Mouse (Mus musculus): Measurements from ENCODE around the gene Spata31d1b. TPM values are rescaled to one million over a fixed set of nuclear protein-coding genes. Genes with fewer than 3 reads are reported as not detected.
"Not testable (repeated sequence)": the region's sequence is repeated elsewhere in the genome, so short reads cannot be mapped to it uniquely, and the experiment has no call there.

The Spata31d1b gene
- polyA plus RNA-seq (2012; rRNA removed): 0.69 and 1.00 TPM in 2 replicates

DNA sequence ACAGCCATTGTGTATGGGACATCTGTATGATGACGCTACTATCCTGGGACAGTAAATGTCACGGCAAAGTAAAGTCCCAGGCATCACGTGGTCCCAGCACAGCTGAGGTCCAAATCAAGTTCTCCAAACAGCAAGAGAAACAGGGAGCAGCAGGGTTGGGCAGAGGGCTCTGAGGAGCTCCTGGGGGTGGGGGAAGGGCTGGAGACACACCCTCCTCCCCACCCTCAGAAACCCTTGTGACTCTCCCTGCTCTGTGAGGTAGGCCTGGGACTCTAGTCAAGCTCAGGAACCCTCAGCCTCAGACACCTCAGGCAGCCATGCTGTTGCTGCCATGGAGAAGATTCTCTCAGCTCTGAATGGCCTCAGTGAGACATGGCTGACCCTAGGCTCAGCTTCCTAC lies at the start of gene Spata31d1b:
Gene Spata31d1b (plus strand): TSS at position 301 of the 400 bp plus-strand sequence.
- WGBS: 77% methylated on average over 3 of the region's 3 CpGs
- H3K4me1 ChIP-seq (replicated peaks; ENCODE audit: control insufficient read depth, insufficient read depth, low read length); DNase-seq; H3K27me3 ChIP-seq (ENCODE audit: control insufficient read depth, insufficient read depth, low read length); H3K4me3 ChIP-seq (ENCODE audit: control insufficient read depth, insufficient read depth, low read length); H3K27ac ChIP-seq (ENCODE audit: control insufficient read depth, insufficient read depth, low read length); H3K36me3 ChIP-seq (ENCODE audit: control insufficient read depth, insufficient read depth, low read length): not testable (repeated sequence)

- H3K27ac ChIP-seq (ENCODE audit: control insufficient read depth, insufficient read depth, low read length): no peak overlapping the region
- H3K36me3 ChIP-seq (ENCODE audit: control insufficient read depth, insufficient read depth, low read length): no peaks in the 10 kb centered on the region
- TF ChIP-seq POLR2A (IDR thresholded peaks at IDR 0.05; ENCODE audit: control insufficient read depth, extremely low read depth, insufficient read depth, low read length, poor library complexity) (no peak), CTCF (IDR thresholded peaks at IDR 0.05; ENCODE audit: borderline replicate concordance, control insufficient read depth, extremely low read depth, insufficient read depth, low read length, poor library complexity) (no peak)
- 98% methylated on average over 19 of the region's 19 CpGs for WGBS
- no peak overlapping the region for H3K4me3 ChIP-seq (ENCODE audit: control insufficient read depth, insufficient read depth, low read length)
- H3K27me3 ChIP-seq (ENCODE audit: control insufficient read depth, insufficient read depth, low read length): no peaks in the 10 kb centered on the region
- no peak for DNase-seq
- peaks cover 5% of the 10 kb centered on the region for H3K4me1 ChIP-seq (replicated peaks; ENCODE audit: control insufficient read depth, insufficient read depth, low read length)
These were observed 48.0 kb upstream of the Spata31d1b start for GRCm38 (mm10) chr13:59663939-59664712.

DNA sequence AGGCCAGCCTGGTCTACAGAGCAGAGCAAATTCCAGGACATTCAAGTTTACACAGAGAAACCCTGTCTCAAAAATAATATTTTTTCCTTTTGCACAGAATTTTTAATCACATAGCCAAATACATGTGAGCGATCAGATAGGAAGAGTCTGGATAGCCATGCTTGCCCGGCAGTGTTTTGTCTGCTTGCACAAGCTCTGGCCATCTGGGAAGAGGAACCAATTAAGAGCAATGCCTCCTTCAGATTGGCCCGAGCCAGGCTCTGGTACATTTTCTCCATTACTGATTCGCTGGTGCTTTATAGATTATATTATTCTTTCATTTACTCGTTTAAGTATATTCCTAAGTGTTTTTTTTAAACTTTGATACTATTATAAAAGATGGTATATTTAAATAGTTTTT lies 44.3 kb upstream of the Spata31d1b start:
- Histone ChIP-seq H3K4me1 (replicated peaks; ENCODE audit: control insufficient read depth, insufficient read depth, low read length) (peaks cover 12% of the 10 kb centered on the region), H3K27ac (ENCODE audit: control insufficient read depth, insufficient read depth, low read length) (no peak overlapping the region), H3K27me3 (ENCODE audit: control insufficient read depth, insufficient read depth, low read length) (no peaks in the 10 kb centered on the region), H3K4me3 (ENCODE audit: control insufficient read depth, insufficient read depth, low read length) (no peak overlapping the region), H3K36me3 (ENCODE audit: control insufficient read depth, insufficient read depth, low read length) (no peaks in the 10 kb centered on the region)
- WGBS: 94% methylated on average over 5 of the region's 5 CpGs
- no peak for DNase-seq
- TF ChIP-seq POLR2A (IDR thresholded peaks at IDR 0.05; ENCODE audit: control insufficient read depth, extremely low read depth, insufficient read depth, low read length, poor library complexity) (no peak), CTCF (IDR thresholded peaks at IDR 0.05; ENCODE audit: borderline replicate concordance, control insufficient read depth, extremely low read depth, insufficient read depth, low read length, poor library complexity) (no peak)

DNA sequence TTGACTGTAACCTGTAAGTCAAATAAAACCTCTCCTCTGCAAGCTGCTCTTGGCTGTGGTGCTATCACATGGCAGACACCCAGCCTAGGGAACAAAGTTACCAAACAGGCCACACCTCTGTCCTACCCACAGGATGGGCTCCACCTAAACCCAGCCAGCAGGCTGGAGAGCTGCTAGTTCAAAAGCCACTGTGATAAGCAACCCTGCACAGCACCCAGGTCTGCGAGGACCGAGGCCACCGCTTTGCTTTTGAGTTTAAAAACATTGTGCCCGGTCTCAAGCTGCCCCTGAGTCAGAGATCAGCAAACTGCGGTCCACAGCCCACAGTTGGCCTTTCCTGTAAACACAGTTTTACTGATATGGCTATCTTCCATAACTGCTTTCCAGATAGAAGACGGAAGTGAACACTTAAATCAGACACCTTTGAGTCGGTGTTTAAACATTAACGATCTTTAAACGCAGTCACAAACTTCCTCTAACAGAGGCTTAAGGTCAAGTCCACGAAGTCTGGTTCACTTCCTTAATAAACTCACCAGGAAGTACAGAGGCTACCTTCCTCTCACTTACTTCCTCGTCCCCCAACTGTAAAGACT lies 43.5 kb upstream of the Spata31d1b start:
- no peak overlapping the region for H3K4me3 ChIP-seq (ENCODE audit: control insufficient read depth, insufficient read depth, low read length)
- TF ChIP-seq POLR2A (IDR thresholded peaks at IDR 0.05; ENCODE audit: control insufficient read depth, extremely low read depth, insufficient read depth, low read length, poor library complexity) (no peak), CTCF (IDR thresholded peaks at IDR 0.05; ENCODE audit: borderline replicate concordance, control insufficient read depth, extremely low read depth, insufficient read depth, low read length, poor library complexity) (no peak)
- peaks cover 12% of the 10 kb centered on the region for H3K4me1 ChIP-seq (replicated peaks; ENCODE audit: control insufficient read depth, insufficient read depth, low read length)
- no peaks in the 10 kb centered on the region for H3K36me3 ChIP-seq (ENCODE audit: control insufficient read depth, insufficient read depth, low read length)
- DNase-seq: peak; percentile 14
- H3K27ac ChIP-seq (ENCODE audit: control insufficient read depth, insufficient read depth, low read length): peak overlapping the region; percentile 47; the same call in 1 of the 2 replicates
- no peaks in the 10 kb centered on the region for H3K27me3 ChIP-seq (ENCODE audit: control insufficient read depth, insufficient read depth, low read length)
- 18% methylated on average over 11 of the region's 11 CpGs for WGBS

- 96% methylated on average over 10 of the region's 10 CpGs for WGBS
- no peak for DNase-seq
- Histone ChIP-seq H3K36me3 (ENCODE audit: control insufficient read depth, insufficient read depth, low read length) (no peaks in the 10 kb centered on the region), H3K4me1 (replicated peaks; ENCODE audit: control insufficient read depth, insufficient read depth, low read length) (peaks cover 14% of the 10 kb centered on the region), H3K4me3 (ENCODE audit: control insufficient read depth, insufficient read depth, low read length) (no peak overlapping the region), H3K27me3 (ENCODE audit: control insufficient read depth, insufficient read depth, low read length) (peaks cover 4% of the 10 kb centered on the region; the same call in 1 of the 2 replicates), H3K27ac (ENCODE audit: control insufficient read depth, insufficient read depth, low read length) (no peak overlapping the region)
- TF ChIP-seq POLR2A (IDR thresholded peaks at IDR 0.05; ENCODE audit: control insufficient read depth, extremely low read depth, insufficient read depth, low read length, poor library complexity) (no peak), CTCF (IDR thresholded peaks at IDR 0.05; ENCODE audit: borderline replicate concordance, control insufficient read depth, extremely low read depth, insufficient read depth, low read length, poor library complexity) (no peak)
These were observed 42.1 kb upstream of the Spata31d1b start for GRCm38 (mm10) chr13:59669946-59670345.

DNA sequence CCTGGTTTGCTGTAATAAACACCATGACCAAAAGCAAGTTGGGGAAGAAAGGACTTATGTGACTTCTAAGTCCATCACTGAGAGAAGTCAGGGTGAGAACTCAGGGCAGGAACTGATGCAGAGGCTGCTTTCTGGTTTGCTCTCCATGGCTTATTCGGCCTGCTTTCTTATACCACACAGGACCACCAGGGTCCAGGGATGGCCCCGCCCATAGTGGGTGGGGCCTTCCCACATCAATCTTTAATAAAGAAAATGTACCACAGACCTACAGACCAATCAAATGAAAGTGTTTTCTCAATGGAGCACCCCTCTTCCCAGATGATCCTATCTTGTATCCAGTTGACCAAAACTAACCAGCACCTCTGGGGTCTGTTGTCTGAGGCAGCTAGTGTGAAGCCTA lies 40.6 kb upstream of the Spata31d1b start:
- Histone ChIP-seq H3K4me3 (ENCODE audit: control insufficient read depth, insufficient read depth, low read length) (no peak overlapping the region), H3K4me1 (replicated peaks; ENCODE audit: control insufficient read depth, insufficient read depth, low read length) (peaks cover 20% of the 10 kb centered on the region), H3K36me3 (ENCODE audit: control insufficient read depth, insufficient read depth, low read length) (no peaks in the 10 kb centered on the region), H3K27ac (ENCODE audit: control insufficient read depth, insufficient read depth, low read length) (no peak overlapping the region), H3K27me3 (ENCODE audit: control insufficient read depth, insufficient read depth, low read length) (peaks cover 9% of the 10 kb centered on the region)
- WGBS: 86% methylated on average over 2 of the region's 2 CpGs
- no peak for DNase-seq
- no peak for TF ChIP-seq POLR2A (IDR thresholded peaks at IDR 0.05; ENCODE audit: control insufficient read depth, extremely low read depth, insufficient read depth, low read length, poor library complexity)
- no peak for TF ChIP-seq CTCF (IDR thresholded peaks at IDR 0.05; ENCODE audit: borderline replicate concordance, control insufficient read depth, extremely low read depth, insufficient read depth, low read length, poor library complexity)
